Mouse (Mus musculus): ENCODE data around the gene Hbb-bh2.

DNA sequence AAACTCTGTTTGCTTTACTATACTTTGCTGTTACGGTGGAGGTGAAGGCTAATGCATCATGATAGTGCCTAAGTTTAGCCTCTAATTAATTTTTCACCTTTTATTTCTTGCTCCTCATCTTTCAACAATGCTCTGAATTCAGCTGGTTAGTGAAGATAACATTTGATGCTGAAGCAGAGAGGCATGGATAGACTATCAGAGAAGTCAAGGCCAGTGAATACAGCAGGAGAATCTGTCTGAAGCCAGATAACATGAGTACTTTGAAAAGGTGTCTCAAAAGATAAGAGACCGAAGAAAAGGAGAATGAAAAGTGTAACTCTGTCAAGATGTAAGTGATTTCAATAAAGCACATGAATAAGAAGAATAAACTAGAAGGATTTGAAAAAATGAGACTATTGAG, 36.8 kb upstream of the Hbb-bh2 start:
- TF ChIP-seq POLR2A (IDR thresholded peaks at IDR 0.05; ENCODE audit: control insufficient read depth in 1 of 2, insufficient read depth in 1 of 2, low read depth in 1 of 2, low read length in 2 of 2, poor library complexity in 1 of 2): no peak
- TF ChIP-seq CTCF (IDR thresholded peaks at IDR 0.05 in 2 of 3, conservative IDR thresholded peaks at IDR 0.05 in 1 of 3; ENCODE audit: control insufficient read depth in 1 of 3, insufficient read depth in 1 of 3, low read depth in 2 of 3, low read length in 3 of 3, poor library complexity in 1 of 3, severe bottlenecking in 1 of 3): no peak
- no peak for TF ChIP-seq ELF1 (IDR thresholded peaks at IDR 0.05; ENCODE audit: low read depth, low read length)
- no peak for TF ChIP-seq ZNF384 (IDR thresholded peaks at IDR 0.05; ENCODE audit: low read depth, low read length)
- peak; percentile 91 to 96 for TF ChIP-seq EP300 (IDR thresholded peaks at IDR 0.05; ENCODE audit: low read depth in 1 of 2, low read length in 2 of 2)
- TF ChIP-seq MAFK (IDR thresholded peaks at IDR 0.05; ENCODE audit: borderline replicate concordance, low read depth, low read length): no peak
- TF ChIP-seq RCOR1 (IDR thresholded peaks at IDR 0.05; ENCODE audit: low read depth, low read length): peak; percentile 83
- TF ChIP-seq GABPA (IDR thresholded peaks at IDR 0.05; ENCODE audit: low read depth, low read length): no peak
- TF ChIP-seq JUND (IDR thresholded peaks at IDR 0.05; ENCODE audit: low read depth, low read length): no peak

All from MEL (cell line).